Mouse (Mus musculus): ENCODE measurements around the gene Adamts17. TPM values are rescaled to one million over a fixed set of nuclear protein-coding genes. Genes with fewer than 3 reads are reported as not detected.

Gene Adamts17
- total RNA-seq, 2 experiments from 2014 or later, result not detected

GRCm38 (mm10) chr7:66966541-66967205 is 127.1 kb downstream of the Adamts17 start:
- ATAC-seq (replicated peaks; ENCODE audit: poor library complexity, severe bottlenecking), result no peak

- ATAC-seq (replicated peaks; ENCODE audit: poor library complexity, severe bottlenecking), result no peak
Measured at GRCm38 (mm10) chr7:66967206-66967919, 127.8 kb downstream of the Adamts17 start.

DNA sequence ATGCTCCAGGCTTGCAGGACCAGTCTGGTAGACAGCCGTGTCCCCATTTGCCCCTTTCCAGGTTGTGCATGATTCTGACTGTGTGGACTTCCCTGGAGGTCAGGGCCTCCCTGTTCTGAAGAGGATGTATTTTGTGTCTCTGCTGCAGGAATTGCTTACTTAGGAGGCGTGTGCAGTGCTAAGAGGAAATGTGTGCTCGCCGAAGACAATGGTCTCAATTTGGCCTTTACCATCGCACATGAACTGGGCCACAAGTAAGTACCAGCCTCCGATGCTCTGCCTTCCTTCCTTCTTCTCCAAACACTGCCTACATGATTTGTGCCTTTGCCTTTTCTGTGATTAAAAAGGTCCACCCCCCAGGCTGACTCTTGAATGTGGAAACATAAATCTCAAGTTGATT is 129.1 kb downstream of the Adamts17 start:
- ATAC-seq (replicated peaks; ENCODE audit: poor library complexity, severe bottlenecking), result no peak

GRCm38 (mm10) chr7:66969199-66969598 is 129.7 kb downstream of the Adamts17 start:
- no peak for ATAC-seq (replicated peaks; ENCODE audit: poor library complexity, severe bottlenecking)

- ATAC-seq (replicated peaks; ENCODE audit: poor library complexity, severe bottlenecking), result no peak
Measured at GRCm38 (mm10) chr7:66970235-66970634, 130.7 kb downstream of the Adamts17 start.

GRCm38 (mm10) chr7:66970974-66971373 is 131.4 kb downstream of the Adamts17 start:
- ATAC-seq (replicated peaks; ENCODE audit: poor library complexity, severe bottlenecking), result no peak

- no peak for ATAC-seq (replicated peaks; ENCODE audit: poor library complexity, severe bottlenecking)
Measured at GRCm38 (mm10) chr7:66974859-66975258, 135.3 kb downstream of the Adamts17 start.

GRCm38 (mm10) chr7:66976371-66976770 is 136.8 kb downstream of the Adamts17 start:
- ATAC-seq (replicated peaks; ENCODE audit: poor library complexity, severe bottlenecking), result no peak

GRCm38 (mm10) chr7:66981591-66981990 is 142.1 kb downstream of the Adamts17 start:
- ATAC-seq (replicated peaks; ENCODE audit: poor library complexity, severe bottlenecking), result no peak

GRCm38 (mm10) chr7:66982084-66982483 is 142.5 kb downstream of the Adamts17 start:
- peak; percentile 57 for ATAC-seq (replicated peaks; ENCODE audit: poor library complexity, severe bottlenecking)

DNA sequence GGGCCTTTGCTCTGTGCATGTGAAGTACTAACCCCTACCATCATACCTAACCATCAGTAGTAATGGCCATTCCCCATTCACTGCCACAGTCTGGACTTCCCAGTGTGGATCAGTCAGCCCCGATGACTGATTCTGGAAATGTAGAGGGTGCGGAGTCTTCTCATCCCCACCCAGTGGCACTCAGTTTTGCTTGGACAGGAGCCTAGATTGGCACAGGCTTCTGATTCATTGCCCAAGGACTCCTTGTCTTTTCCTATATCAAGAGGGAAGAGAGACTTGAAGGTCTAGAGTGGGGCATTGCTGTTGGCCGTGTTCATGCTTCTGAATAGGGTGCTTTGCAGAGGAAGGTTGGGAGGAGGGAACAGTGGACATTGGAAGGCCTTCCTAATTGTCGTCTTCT is 148.1 kb downstream of the Adamts17 start:
- ATAC-seq (replicated peaks; ENCODE audit: poor library complexity, severe bottlenecking), result no peak

- ATAC-seq (replicated peaks; ENCODE audit: poor library complexity, severe bottlenecking), result no peak
Measured at GRCm38 (mm10) chr7:66988441-66988840, 148.9 kb downstream of the Adamts17 start.

GRCm38 (mm10) chr7:66989357-66990045 is 150.0 kb downstream of the Adamts17 start:
- ATAC-seq (replicated peaks; ENCODE audit: poor library complexity, severe bottlenecking), result no peak

GRCm38 (mm10) chr7:66998821-66999220 is 159.3 kb downstream of the Adamts17 start:
- no peak for ATAC-seq (replicated peaks; ENCODE audit: poor library complexity, severe bottlenecking)

- ATAC-seq (replicated peaks; ENCODE audit: poor library complexity, severe bottlenecking), result no peak
Measured at GRCm38 (mm10) chr7:67003648-67004047, 164.1 kb downstream of the Adamts17 start.

DNA sequence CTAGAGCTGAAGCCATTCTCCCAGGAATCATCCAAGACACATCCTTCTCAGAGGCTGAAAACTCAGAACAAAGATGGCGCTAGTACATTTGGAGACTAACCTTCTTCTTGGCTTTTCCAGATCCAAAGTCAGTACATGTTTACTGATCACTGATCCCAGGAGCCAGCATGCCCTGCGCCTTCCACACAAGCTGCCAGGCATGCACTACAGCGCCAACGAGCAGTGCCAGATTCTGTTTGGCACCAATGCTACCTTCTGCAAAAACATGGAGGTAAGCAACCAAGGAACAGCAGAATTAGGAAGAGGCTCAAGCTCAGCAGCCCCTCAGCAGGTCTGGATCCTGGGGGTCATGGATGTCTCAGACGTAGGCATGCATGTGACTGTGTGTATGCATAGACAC is 164.7 kb downstream of the Adamts17 start:
- no peak for ATAC-seq (replicated peaks; ENCODE audit: poor library complexity, severe bottlenecking)

GRCm38 (mm10) chr7:67009841-67010240 is 170.3 kb downstream of the Adamts17 start:
- no peak for ATAC-seq (replicated peaks; ENCODE audit: poor library complexity, severe bottlenecking)

DNA sequence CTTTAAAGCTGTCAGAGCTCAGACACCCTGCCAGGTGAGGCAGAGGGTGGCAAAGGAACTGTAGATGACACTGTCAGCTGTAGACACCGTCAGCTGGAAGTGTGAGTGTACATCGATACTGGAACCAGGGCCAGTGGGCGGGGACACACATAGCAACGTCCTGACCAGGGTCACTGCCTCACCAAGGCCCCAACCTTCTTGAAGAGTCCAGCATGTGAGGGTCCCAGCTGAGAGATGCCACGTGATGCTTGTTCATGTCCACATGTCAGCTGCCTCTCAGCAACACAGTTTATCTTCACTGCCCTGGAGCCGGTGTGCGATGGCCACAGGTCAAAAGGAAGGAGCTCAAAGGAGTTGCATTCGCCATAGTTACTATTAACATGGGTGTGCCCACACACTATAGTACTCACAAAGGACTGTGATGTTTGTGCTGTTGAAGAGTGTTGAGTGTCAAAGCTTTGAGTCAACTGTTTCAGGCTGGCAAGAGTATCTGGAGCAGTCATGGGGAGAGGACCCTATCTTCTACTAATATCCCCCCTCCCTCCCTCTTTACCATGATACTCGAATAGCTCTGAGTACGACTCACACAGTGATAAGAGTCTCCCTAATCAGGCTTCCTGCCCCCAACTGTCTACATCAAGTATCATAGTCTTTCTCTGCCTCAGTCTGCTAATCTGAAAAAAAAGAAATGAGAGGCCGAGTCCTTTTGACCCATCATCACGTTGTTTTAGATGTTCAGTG is 172.6 kb downstream of the Adamts17 start:
- ATAC-seq (replicated peaks; ENCODE audit: poor library complexity, severe bottlenecking), result no peak

DNA sequence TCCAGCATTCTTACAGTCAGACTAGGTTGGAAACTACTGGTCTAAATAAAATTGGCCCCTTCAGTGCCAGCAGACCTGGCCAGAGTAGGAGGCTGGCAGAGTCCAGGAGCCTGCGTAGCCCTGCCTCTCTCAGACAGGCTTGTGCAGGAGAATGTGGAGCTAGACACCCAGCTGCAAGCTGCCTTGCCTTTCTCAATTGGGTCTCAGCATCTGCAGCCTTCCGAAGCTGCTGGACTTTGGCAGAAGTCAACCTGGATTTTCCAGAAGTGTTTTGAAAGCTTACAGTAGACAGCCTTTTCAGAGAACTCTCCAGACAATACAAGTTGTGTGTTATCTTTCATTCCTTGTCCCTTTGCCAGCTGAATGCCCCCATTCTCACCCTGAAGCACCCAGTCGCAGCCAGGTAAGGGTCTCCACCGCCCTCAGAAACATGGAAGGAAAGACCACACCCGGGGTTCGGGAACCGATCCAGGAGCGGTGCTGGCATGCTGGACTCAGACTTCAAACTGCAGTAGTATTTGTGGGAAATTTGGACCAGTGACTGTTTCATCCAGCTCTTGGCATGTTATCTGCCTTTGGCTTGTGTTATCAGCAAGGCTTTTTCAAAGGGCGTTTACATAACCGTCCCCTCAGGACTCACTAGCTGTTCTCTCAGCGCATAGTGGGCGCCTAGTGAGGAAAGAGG is 173.8 kb downstream of the Adamts17 start:
- no peak for ATAC-seq (replicated peaks; ENCODE audit: poor library complexity, severe bottlenecking)

DNA sequence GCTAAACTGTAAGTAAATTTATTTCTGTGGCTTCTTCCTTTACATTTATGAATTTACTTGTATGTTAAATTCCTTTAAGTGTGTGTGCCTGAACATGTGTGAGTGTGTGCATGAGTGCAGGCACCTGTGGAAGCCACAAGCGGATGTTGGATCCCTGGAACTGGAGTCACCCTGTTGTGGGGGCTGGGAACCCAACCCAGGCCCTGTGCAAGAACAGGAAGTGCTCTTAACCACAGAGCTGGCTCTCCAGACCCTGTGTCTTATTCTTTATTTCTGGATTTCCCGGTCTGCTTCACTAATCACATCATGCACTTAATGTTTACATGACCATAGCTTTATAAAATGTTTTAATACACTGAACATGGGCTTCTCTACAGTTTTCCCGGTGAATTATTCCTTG is 180.4 kb downstream of the Adamts17 start:
- ATAC-seq (replicated peaks; ENCODE audit: poor library complexity, severe bottlenecking), result peak; percentile 62

Data from granulocyte monocyte progenitor cell, adult 5-6 weeks (primary cell).